ENCODE assay signal across 25 mouse cellular contexts in the genomic region with DNA sequence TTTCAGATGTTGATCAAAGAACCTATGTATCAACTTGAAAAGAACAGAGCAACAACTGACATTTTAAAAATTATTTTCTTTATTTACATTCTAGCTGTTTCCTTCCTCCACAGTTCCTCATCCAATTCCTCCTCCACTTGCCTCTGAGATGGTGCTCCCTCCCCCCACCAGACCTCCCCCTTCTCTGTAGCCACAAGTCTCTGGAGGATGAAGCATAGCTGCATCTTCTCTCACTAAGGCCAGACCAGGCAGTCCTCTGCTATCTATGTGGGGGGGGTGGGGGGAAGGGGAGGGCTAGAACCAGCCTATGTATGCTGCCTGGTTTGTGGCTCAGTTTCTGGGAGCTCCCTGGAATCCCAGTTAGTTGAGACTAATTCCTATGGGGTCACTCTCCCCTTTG.
"Had no signal": no experiment of that assay in that cellular context is flagged by ENCODE, and none has a peak within 500 bp of the region (broad histone marks: within the 10 kb centered on the region; RNA-seq: fewer than 3 reads in every experiment).

No protein-coding gene starts in this region.

- H3K36me3 ChIP-seq: embryonic facial prominence, embryonic 10.5 days; embryonic facial prominence, embryonic 12.5 days; embryonic facial prominence, embryonic 13.5 days; embryonic facial prominence, embryonic 15.5 days; forebrain, embryonic 10.5 days; forebrain, embryonic 12.5 days; forebrain, embryonic 15.5 days; heart, embryonic 10.5 days had no signal

- H3K27ac ChIP-seq: embryonic facial prominence, embryonic 10.5 days; embryonic facial prominence, embryonic 12.5 days; embryonic facial prominence, embryonic 13.5 days; embryonic facial prominence, embryonic 15.5 days; forebrain, embryonic 10.5 days; forebrain, embryonic 12.5 days; forebrain, embryonic 13.5 days; forebrain, embryonic 15.5 days; gastrocnemius, adult 2 months; heart, adult 2 months; heart, embryonic 10.5 days had no signal

- H3K27me3 ChIP-seq: embryonic facial prominence, embryonic 12.5 days; embryonic facial prominence, embryonic 13.5 days; embryonic facial prominence, embryonic 15.5 days; forebrain, embryonic 12.5 days; forebrain, embryonic 13.5 days; forebrain, embryonic 15.5 days had no signal

- DNase-seq: cerebellum, adult 9-11 months; cerebellum, postnatal 10 days; cerebellum, postnatal 14 days; cerebellum, postnatal 25 days; cerebellum, postnatal 36 days; embryo, embryonic 11 days; forebrain, postnatal 0 days; gastrocnemius, adult 2 months; gastrocnemius, postnatal 10 days; gastrocnemius, postnatal 14 days; gastrocnemius, postnatal 25 days; gastrocnemius, postnatal 36 days; heart, adult 11 months; heart, adult 18-20 months; heart, adult 2 months had no signal

- H3K4me2 ChIP-seq: embryonic facial prominence, embryonic 12.5 days; embryonic facial prominence, embryonic 13.5 days; embryonic facial prominence, embryonic 15.5 days; forebrain, embryonic 12.5 days; forebrain, embryonic 13.5 days; forebrain, embryonic 15.5 days had no signal

- H3K4me1 ChIP-seq: embryonic facial prominence, embryonic 10.5 days; embryonic facial prominence, embryonic 12.5 days; embryonic facial prominence, embryonic 15.5 days; forebrain, embryonic 10.5 days; forebrain, embryonic 12.5 days; forebrain, embryonic 15.5 days; heart, embryonic 10.5 days had no signal

- H3K4me3 ChIP-seq: embryonic facial prominence, embryonic 10.5 days; embryonic facial prominence, embryonic 12.5 days; embryonic facial prominence, embryonic 13.5 days; embryonic facial prominence, embryonic 15.5 days; erythroblast, embryonic 14.5 days; forebrain, embryonic 10.5 days; forebrain, embryonic 12.5 days; forebrain, embryonic 13.5 days; forebrain, embryonic 15.5 days; gastrocnemius, adult 2 months; heart, adult 2 months; heart, embryonic 10.5 days had no signal

- H3K9me3 ChIP-seq: embryonic facial prominence, embryonic 10.5 days; embryonic facial prominence, embryonic 12.5 days; embryonic facial prominence, embryonic 13.5 days; embryonic facial prominence, embryonic 15.5 days; forebrain, embryonic 10.5 days; forebrain, embryonic 12.5 days; forebrain, embryonic 13.5 days; forebrain, embryonic 15.5 days; heart, embryonic 10.5 days had no signal

- H3K9ac ChIP-seq: embryonic facial prominence, embryonic 12.5 days; embryonic facial prominence, embryonic 13.5 days; embryonic facial prominence, embryonic 15.5 days; forebrain, embryonic 12.5 days; forebrain, embryonic 13.5 days; forebrain, embryonic 15.5 days; forebrain, postnatal 0 days had no signal
